Mouse (Mus musculus) small intestine, adult 2 months (tissue): ENCODE measurements at regions not wholly inside any gene's neighbourhood (a gene's known extent, or its start where the extent isn't known, plus 50 kb on each side); places are given as distances from the start of the nearest gene placed in this dataset.

Source experiments
- H3K27ac ChIP-seq: fragments of 200-500 bp; 2 replicates; pipeline ENCODE4 v1.5.1; 2012; ENCODE audit warnings: low read depth, low read length, control low read depth, inconsistent platforms; ENCODE audit not compliant: insufficient read depth
- H3K27me3 ChIP-seq: fragments of 200-500 bp; 2 replicates; pipeline ENCODE4 v1.6.1; 2012; ENCODE audit warnings: mild to moderate bottlenecking, moderate library complexity, low read length, inconsistent platforms; ENCODE audit not compliant: control insufficient read depth, insufficient read depth
- H3K36me3 ChIP-seq: fragments of 200-500 bp; 2 replicates; pipeline ENCODE4 v1.6.1; 2012; ENCODE audit warnings: mild to moderate bottlenecking, low read length, control low read depth, inconsistent platforms; ENCODE audit not compliant: control insufficient read depth, insufficient read depth
- H3K4me1 ChIP-seq: fragments of 200-500 bp; 2 replicates; pipeline ENCODE4 v1.6.1; 2012; ENCODE audit warnings: low read length, inconsistent platforms, mixed read lengths; ENCODE audit not compliant: control insufficient read depth, insufficient read depth, insufficient read length
- H3K4me3 ChIP-seq: fragments of 200-500 bp; 2 replicates; pipeline ENCODE4 v1.5.1; 2012; ENCODE audit warnings: low read depth, mild to moderate bottlenecking, control low read depth, inconsistent platforms, low read length, moderate library complexity
- CTCF ChIP-seq: fragments of 200-500 bp; IDR thresholded peaks from 2 replicates; pipeline ENCODE4 v1.5.1; 2012; ENCODE audit warnings: low read depth, mild to moderate bottlenecking, control low read depth, inconsistent platforms, low read length, moderate library complexity, mixed read lengths; ENCODE audit not compliant: insufficient replicate concordance, insufficient read length; ENCODE audit errors: extremely low read depth
- POLR2A ChIP-seq: fragments of 200-500 bp; IDR thresholded peaks from 2 replicates; pipeline ENCODE4 v1.6.1; 2012; ENCODE audit warnings: low read depth, mild to moderate bottlenecking, control low read depth, inconsistent platforms, low read length, moderate library complexity
- WGBS: fragments of 180-500 bp; shearing (Covaris S2); methylation state at CpG from one replicate; pipeline ENCODE4 v1.1.7; 2018; 5-methylcytosine and 5-hydroxymethylcytosine counted together

GRCm38 (mm10) chr15:96873126-96873525 is 173.6 kb upstream of the Slc38a2 start:
- no peaks in the 10 kb centered on the region for H3K36me3 ChIP-seq
- H3K27me3 ChIP-seq, result no peaks in the 10 kb centered on the region; the same call in 1 of the 2 replicates
- WGBS, result 65% methylated on average over 4 of the region's 4 CpGs
- no peak overlapping the region for H3K27ac ChIP-seq
- TF ChIP-seq CTCF (no peak), POLR2A (no peak)
- H3K4me1 ChIP-seq, result no peaks in the 10 kb centered on the region
- no peak overlapping the region for H3K4me3 ChIP-seq

- H3K27me3 ChIP-seq, result no peaks in the 10 kb centered on the region
- H3K4me3 ChIP-seq, result no peak overlapping the region
- no peak overlapping the region for H3K27ac ChIP-seq
- H3K36me3 ChIP-seq, result no peaks in the 10 kb centered on the region
- no peak for TF ChIP-seq POLR2A
- TF ChIP-seq CTCF, result no peak
- 70% methylated on average over 7 of the region's 7 CpGs for WGBS
- H3K4me1 ChIP-seq, result no peaks in the 10 kb centered on the region
Measured at GRCm38 (mm10) chr15:96867701-96868100, 168.2 kb upstream of the Slc38a2 start.

GRCm38 (mm10) chr15:96865932-96866331 is 166.4 kb upstream of the Slc38a2 start:
- Histone ChIP-seq H3K27me3 (no peaks in the 10 kb centered on the region), H3K27ac (no peak overlapping the region), H3K36me3 (no peaks in the 10 kb centered on the region), H3K4me1 (no peaks in the 10 kb centered on the region), H3K4me3 (no peak overlapping the region)
- no peak for TF ChIP-seq POLR2A
- no peak for TF ChIP-seq CTCF
- 52% methylated on average over 7 of the region's 7 CpGs for WGBS

DNA sequence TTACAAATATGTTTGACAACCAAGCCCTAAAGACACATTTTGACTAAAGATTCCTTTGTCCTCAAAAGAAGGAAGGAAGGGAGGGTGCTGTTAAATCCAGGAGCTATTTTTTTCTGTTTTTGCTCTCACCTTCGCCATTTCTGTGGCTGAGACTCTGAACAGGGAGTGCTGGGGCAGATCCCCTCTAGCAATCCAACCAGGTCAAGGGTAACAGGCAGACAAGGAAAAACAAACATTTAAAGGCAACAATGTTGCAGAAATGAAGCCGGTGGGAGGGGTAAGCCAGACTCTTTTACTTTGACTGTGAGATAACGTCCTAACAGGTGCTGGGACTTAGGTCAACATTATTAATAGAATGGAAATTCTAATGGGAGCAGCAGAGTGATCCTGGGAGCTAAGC is 158.2 kb upstream of the Slc38a2 start:
- Histone ChIP-seq H3K27me3 (no peaks in the 10 kb centered on the region), H3K27ac (no peak overlapping the region), H3K36me3 (no peaks in the 10 kb centered on the region), H3K4me3 (no peak overlapping the region), H3K4me1 (no peaks in the 10 kb centered on the region; the same call in 1 of the 2 replicates)
- WGBS, result 16% methylated on average over 3 of the region's 3 CpGs
- TF ChIP-seq CTCF (no peak), POLR2A (no peak)

- no peak overlapping the region for H3K4me3 ChIP-seq
- H3K4me1 ChIP-seq, result no peaks in the 10 kb centered on the region
- 85% methylated on average over 21 of the region's 21 CpGs for whole genome bisulfite sequencing
- no peaks in the 10 kb centered on the region for H3K27me3 ChIP-seq
- no peaks in the 10 kb centered on the region for H3K36me3 ChIP-seq
- no peak overlapping the region for H3K27ac ChIP-seq
- TF ChIP-seq POLR2A (no peak), CTCF (no peak)
Measured at GRCm38 (mm10) chr15:96851970-96852768, 152.6 kb upstream of the Slc38a2 start.

- WGBS, result 76% methylated on average over 2 of the region's 2 CpGs
- no peak overlapping the region for H3K4me3 ChIP-seq
- H3K27me3 ChIP-seq, result no peaks in the 10 kb centered on the region
- no peak for TF ChIP-seq POLR2A
- TF ChIP-seq CTCF, result peak; percentile 48; the same call in 1 of the 2 replicates
- no peak overlapping the region for H3K27ac ChIP-seq
- H3K36me3 ChIP-seq, result no peaks in the 10 kb centered on the region
- no peaks in the 10 kb centered on the region; the same call in 1 of the 2 replicates for H3K4me1 ChIP-seq
Measured at GRCm38 (mm10) chr15:96848150-96848549, 148.6 kb upstream of the Slc38a2 start.

GRCm38 (mm10) chr15:96845221-96845620 is 145.7 kb upstream of the Slc38a2 start:
- WGBS, result 88% methylated on average over 6 of the region's 6 CpGs
- H3K27ac ChIP-seq, result no peak overlapping the region
- H3K4me1 ChIP-seq, result no peaks in the 10 kb centered on the region; the same call in 1 of the 2 replicates
- H3K36me3 ChIP-seq, result no peaks in the 10 kb centered on the region
- TF ChIP-seq POLR2A (no peak), CTCF (no peak)
- no peak overlapping the region for H3K4me3 ChIP-seq
- no peaks in the 10 kb centered on the region for H3K27me3 ChIP-seq
